Mouse (Mus musculus): Measurements from ENCODE around the gene Nckap5. TPM values are rescaled to one million over a fixed set of nuclear protein-coding genes. Genes with fewer than 3 reads are reported as not detected.

Nckap5 gene
- polyA plus RNA-seq, 1 experiment from 2014 or later: 3.2 TPM

DNA sequence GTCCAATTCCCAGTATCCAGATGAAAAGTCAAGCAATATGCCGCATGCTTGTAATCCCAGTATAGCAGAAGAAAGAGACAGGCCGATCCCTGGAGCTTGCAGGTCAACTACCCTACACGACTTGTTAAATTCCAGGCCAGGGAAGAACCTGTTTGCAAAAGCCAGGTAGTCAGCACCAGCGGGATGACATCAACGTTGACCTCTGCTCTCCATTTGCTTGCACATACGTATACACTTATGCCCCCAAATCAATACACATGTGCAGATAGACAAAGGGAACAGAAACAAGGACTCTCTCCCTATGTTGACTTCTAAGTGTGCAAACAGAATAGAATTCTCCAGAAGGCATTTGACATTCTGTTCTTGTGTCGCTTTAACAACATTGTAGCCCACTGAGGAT, 576.7 kb downstream of the Nckap5 start:
- H3K36me3 ChIP-seq (ENCODE audit: control insufficient read depth, insufficient read depth, low read length): no peaks in the 10 kb centered on the region

DNA sequence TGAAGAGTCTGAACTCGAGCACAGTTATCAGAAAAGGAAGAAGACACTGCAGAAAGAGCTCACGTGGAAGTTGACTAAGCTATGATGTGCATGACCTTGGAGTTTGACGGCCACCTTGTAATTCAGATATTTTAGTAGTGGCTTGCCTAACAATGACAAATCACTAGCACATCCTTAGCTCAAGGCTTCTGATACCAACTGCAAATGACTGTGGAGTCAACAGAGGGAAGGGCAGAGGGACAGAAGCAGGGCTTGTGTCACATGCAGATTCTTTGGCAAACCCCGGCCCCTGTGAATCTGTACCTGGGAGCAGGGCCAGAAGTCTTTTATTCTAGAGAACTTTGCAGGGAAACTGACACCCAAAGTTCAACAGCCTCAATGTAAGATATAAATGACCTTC, 597.4 kb downstream of the Nckap5 start:
- Histone ChIP-seq H3K27ac (ENCODE audit: low read depth, low read length) (no peak overlapping the region), H3K4me2 (replicated peaks; ENCODE audit: low read depth, low read length) (no peak overlapping the region), H3K4me1 (ENCODE audit: control insufficient read depth, insufficient read depth, low read length) (no peaks in the 10 kb centered on the region), H3K4me3 (ENCODE audit: low read length) (no peak overlapping the region), H3K27me3 (ENCODE audit: control insufficient read depth, insufficient read depth, low read length) (no peaks in the 10 kb centered on the region), H3K36me3 (ENCODE audit: control insufficient read depth, insufficient read depth, low read length) (no peaks in the 10 kb centered on the region), H3K9me3 (ENCODE audit: control insufficient read depth, low read length) (no peaks in the 10 kb centered on the region), H3K9ac (ENCODE audit: low read depth, low read length) (no peak overlapping the region)
- ATAC-seq (ENCODE audit: low FRiP score, low TSS enrichment): no peak
- WGBS: 83% methylated on average over 4 of the region's 4 CpGs

More for the DNA sequence above, 576.7 kb downstream of the Nckap5 start:
- 91% methylated on average over 7 of the region's 7 CpGs for WGBS
- Histone ChIP-seq H3K4me1 (ENCODE audit: control insufficient read depth, insufficient read depth, low read length) (no peaks in the 10 kb centered on the region), H3K27ac (ENCODE audit: low read depth, low read length) (no peak overlapping the region), H3K9me3 (ENCODE audit: control insufficient read depth, low read length) (no peaks in the 10 kb centered on the region), H3K4me2 (replicated peaks; ENCODE audit: low read depth, low read length) (no peak overlapping the region), H3K9ac (ENCODE audit: low read depth, low read length) (no peak overlapping the region), H3K4me3 (ENCODE audit: low read length) (no peak overlapping the region), H3K27me3 (ENCODE audit: control insufficient read depth, insufficient read depth, low read length) (no peaks in the 10 kb centered on the region)
- ATAC-seq (ENCODE audit: low FRiP score, low TSS enrichment): no peak

- Histone ChIP-seq H3K4me2 (replicated peaks; ENCODE audit: low read depth, low read length) (no peak overlapping the region), H3K4me3 (ENCODE audit: low read length) (no peak overlapping the region), H3K4me1 (ENCODE audit: control insufficient read depth, insufficient read depth, low read length) (no peaks in the 10 kb centered on the region), H3K9me3 (ENCODE audit: control insufficient read depth, low read length) (no peaks in the 10 kb centered on the region), H3K36me3 (ENCODE audit: control insufficient read depth, insufficient read depth, low read length) (no peaks in the 10 kb centered on the region), H3K27ac (ENCODE audit: low read depth, low read length) (no peak overlapping the region), H3K27me3 (ENCODE audit: control insufficient read depth, insufficient read depth, low read length) (no peaks in the 10 kb centered on the region), H3K9ac (ENCODE audit: low read depth, low read length) (no peak overlapping the region)
- no peak for ATAC-seq (ENCODE audit: low FRiP score, low TSS enrichment)
- WGBS: 48% methylated on average over 9 of the region's 9 CpGs
These were observed 599.4 kb downstream of the Nckap5 start for GRCm38 (mm10) chr1:126231199-126231598.

DNA sequence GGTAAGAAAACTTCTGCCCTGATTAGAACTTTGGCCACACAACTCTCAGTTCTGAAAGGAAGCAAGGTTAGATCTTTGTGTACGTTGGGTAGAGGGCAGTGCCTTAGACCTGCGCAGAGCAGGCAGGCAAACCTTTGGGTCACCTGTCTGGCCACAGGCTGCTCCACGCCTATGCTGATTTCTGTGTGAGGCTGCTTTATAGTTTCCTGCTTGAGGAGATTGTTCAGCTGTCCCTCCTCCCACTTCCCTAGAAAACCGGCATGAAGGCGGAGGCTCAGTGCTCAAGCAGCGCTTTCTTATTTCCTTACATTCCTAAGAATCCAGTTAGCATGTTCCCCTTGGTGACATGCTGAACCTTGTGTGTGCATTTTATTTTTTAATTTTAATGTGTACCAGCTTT, 620.4 kb downstream of the Nckap5 start:
- no peak for ATAC-seq (ENCODE audit: low FRiP score, low TSS enrichment)
- no peaks in the 10 kb centered on the region for H3K9me3 ChIP-seq (ENCODE audit: control insufficient read depth, low read length)
- no peak overlapping the region for H3K27ac ChIP-seq (ENCODE audit: low read depth, low read length)
- no peak overlapping the region for H3K4me2 ChIP-seq (replicated peaks; ENCODE audit: low read depth, low read length)
- 61% methylated on average over 6 of the region's 6 CpGs for WGBS
- H3K27me3 ChIP-seq (ENCODE audit: control insufficient read depth, insufficient read depth, low read length): no peaks in the 10 kb centered on the region
- no peaks in the 10 kb centered on the region for H3K4me1 ChIP-seq (ENCODE audit: control insufficient read depth, insufficient read depth, low read length)
- no peak overlapping the region for H3K9ac ChIP-seq (ENCODE audit: low read depth, low read length)
- H3K36me3 ChIP-seq (ENCODE audit: control insufficient read depth, insufficient read depth, low read length): no peaks in the 10 kb centered on the region
- no peak overlapping the region for H3K4me3 ChIP-seq (ENCODE audit: low read length)

- no peaks in the 10 kb centered on the region for H3K9me3 ChIP-seq (ENCODE audit: control insufficient read depth, low read length)
- H3K4me2 ChIP-seq (replicated peaks; ENCODE audit: low read depth, low read length): no peak overlapping the region
- H3K27me3 ChIP-seq (ENCODE audit: control insufficient read depth, insufficient read depth, low read length): no peaks in the 10 kb centered on the region
- ATAC-seq (ENCODE audit: low FRiP score, low TSS enrichment): no peak
- no peak overlapping the region for H3K27ac ChIP-seq (ENCODE audit: low read depth, low read length)
- no peak overlapping the region for H3K4me3 ChIP-seq (ENCODE audit: low read length)
- H3K4me1 ChIP-seq (ENCODE audit: control insufficient read depth, insufficient read depth, low read length): no peaks in the 10 kb centered on the region
- no peak overlapping the region for H3K9ac ChIP-seq (ENCODE audit: low read depth, low read length)
- 87% methylated on average over 5 of the region's 5 CpGs for WGBS
- H3K36me3 ChIP-seq (ENCODE audit: control insufficient read depth, insufficient read depth, low read length): no peaks in the 10 kb centered on the region
These were observed 620.9 kb downstream of the Nckap5 start for GRCm38 (mm10) chr1:126209743-126210142.

DNA sequence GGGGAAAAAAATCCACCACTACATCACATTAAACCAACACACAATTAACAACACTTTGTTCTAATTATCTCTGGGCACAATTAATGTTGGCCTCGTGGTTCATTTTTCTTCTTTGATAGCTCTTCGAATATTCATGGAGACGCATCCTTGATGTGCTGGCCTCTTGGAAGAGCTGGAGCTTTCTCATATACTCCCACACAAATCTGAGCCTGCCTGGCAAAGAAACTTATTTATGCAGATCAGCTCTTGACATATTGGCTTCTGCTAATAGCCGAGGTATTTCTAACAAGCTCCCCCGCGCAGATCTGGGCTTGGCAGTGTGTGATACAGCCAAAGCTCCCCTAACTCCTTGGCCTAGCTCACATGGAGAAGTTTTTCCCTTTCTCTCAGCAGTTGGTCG, 621.5 kb downstream of the Nckap5 start:
- Histone ChIP-seq H3K9me3 (ENCODE audit: control insufficient read depth, low read length) (no peaks in the 10 kb centered on the region), H3K4me2 (replicated peaks; ENCODE audit: low read depth, low read length) (no peak overlapping the region), H3K9ac (ENCODE audit: low read depth, low read length) (no peak overlapping the region), H3K27ac (ENCODE audit: low read depth, low read length) (no peak overlapping the region), H3K27me3 (ENCODE audit: control insufficient read depth, insufficient read depth, low read length) (no peaks in the 10 kb centered on the region), H3K4me1 (ENCODE audit: control insufficient read depth, insufficient read depth, low read length) (no peaks in the 10 kb centered on the region), H3K4me3 (ENCODE audit: low read length) (no peak overlapping the region), H3K36me3 (ENCODE audit: control insufficient read depth, insufficient read depth, low read length) (no peaks in the 10 kb centered on the region)
- no peak for ATAC-seq (ENCODE audit: low FRiP score, low TSS enrichment)
- 71% methylated on average over 7 of the region's 7 CpGs for WGBS

DNA sequence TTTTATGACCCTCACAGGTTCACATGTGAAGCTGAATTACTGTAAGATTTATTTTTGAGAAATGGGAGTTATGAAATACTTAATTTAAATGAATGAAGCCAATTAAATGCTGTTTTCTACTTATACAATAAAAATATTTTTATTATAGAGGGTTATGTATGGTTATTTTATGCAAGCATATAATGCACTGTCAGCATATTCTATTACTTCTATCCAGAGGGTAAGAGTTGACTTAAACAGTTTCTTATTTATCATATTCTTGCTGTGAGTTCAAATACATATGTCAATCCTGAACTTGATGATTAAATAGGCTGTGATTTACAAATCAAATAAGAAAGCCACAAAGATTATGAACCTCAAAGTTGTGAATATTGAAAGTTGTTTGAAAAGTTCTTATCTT, 633.7 kb downstream of the Nckap5 start:
- Histone ChIP-seq H3K4me2 (replicated peaks; ENCODE audit: low read depth, low read length) (no peak overlapping the region), H3K27me3 (ENCODE audit: control insufficient read depth, insufficient read depth, low read length) (no peaks in the 10 kb centered on the region), H3K36me3 (ENCODE audit: control insufficient read depth, insufficient read depth, low read length) (no peaks in the 10 kb centered on the region), H3K9ac (ENCODE audit: low read depth, low read length) (no peak overlapping the region), H3K27ac (ENCODE audit: low read depth, low read length) (no peak overlapping the region), H3K4me3 (ENCODE audit: low read length) (no peak overlapping the region), H3K9me3 (ENCODE audit: control insufficient read depth, low read length) (no peaks in the 10 kb centered on the region), H3K4me1 (ENCODE audit: control insufficient read depth, insufficient read depth, low read length) (no peaks in the 10 kb centered on the region)
- no peak for ATAC-seq (ENCODE audit: low FRiP score, low TSS enrichment)

DNA sequence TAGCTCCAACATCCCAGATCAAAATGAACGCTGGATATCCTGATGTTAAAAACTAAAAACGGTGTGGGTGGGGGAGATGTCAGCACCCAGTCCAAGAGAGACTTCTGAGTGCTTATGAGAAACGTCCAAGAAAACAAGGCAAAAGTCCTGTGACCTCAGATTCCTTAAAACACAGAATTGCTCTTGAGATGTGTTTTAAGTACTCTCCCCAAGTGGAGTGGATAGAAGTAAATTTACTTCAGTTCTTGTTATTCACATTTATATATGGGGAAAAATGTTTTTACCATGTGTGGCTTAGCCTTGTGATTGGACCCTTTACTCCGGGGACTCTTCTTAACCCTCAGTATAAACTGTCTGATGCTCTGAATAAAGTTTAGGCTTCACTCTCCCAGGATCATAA, 640.2 kb downstream of the Nckap5 start:
- Histone ChIP-seq H3K9me3 (ENCODE audit: control insufficient read depth, low read length) (no peaks in the 10 kb centered on the region), H3K4me1 (ENCODE audit: control insufficient read depth, insufficient read depth, low read length) (no peaks in the 10 kb centered on the region), H3K27ac (ENCODE audit: low read depth, low read length) (no peak overlapping the region), H3K27me3 (ENCODE audit: control insufficient read depth, insufficient read depth, low read length) (no peaks in the 10 kb centered on the region), H3K36me3 (ENCODE audit: control insufficient read depth, insufficient read depth, low read length) (no peaks in the 10 kb centered on the region), H3K4me2 (replicated peaks; ENCODE audit: low read depth, low read length) (no peak overlapping the region), H3K9ac (ENCODE audit: low read depth, low read length) (no peak overlapping the region), H3K4me3 (ENCODE audit: low read length) (no peak overlapping the region)
- WGBS: 79% methylated on average over 4 of the region's 4 CpGs
- ATAC-seq (ENCODE audit: low FRiP score, low TSS enrichment): no peak

- no peak overlapping the region for H3K9ac ChIP-seq (ENCODE audit: low read depth, low read length)
- H3K4me1 ChIP-seq (ENCODE audit: control insufficient read depth, insufficient read depth, low read length): no peaks in the 10 kb centered on the region
- no peak overlapping the region for H3K4me2 ChIP-seq (replicated peaks; ENCODE audit: low read depth, low read length)
- ATAC-seq (ENCODE audit: low FRiP score, low TSS enrichment): no peak
- no peak overlapping the region for H3K4me3 ChIP-seq (ENCODE audit: low read length)
- no peaks in the 10 kb centered on the region for H3K27me3 ChIP-seq (ENCODE audit: control insufficient read depth, insufficient read depth, low read length)
- WGBS: 92% methylated on average over 7 of the region's 7 CpGs
- no peaks in the 10 kb centered on the region for H3K9me3 ChIP-seq (ENCODE audit: control insufficient read depth, low read length)
- no peaks in the 10 kb centered on the region for H3K36me3 ChIP-seq (ENCODE audit: control insufficient read depth, insufficient read depth, low read length)
- no peak overlapping the region for H3K27ac ChIP-seq (ENCODE audit: low read depth, low read length)
These were observed 646.8 kb downstream of the Nckap5 start for GRCm38 (mm10) chr1:126183751-126184150.

- Histone ChIP-seq H3K27ac (ENCODE audit: low read depth, low read length) (no peak overlapping the region), H3K9me3 (ENCODE audit: control insufficient read depth, low read length) (no peaks in the 10 kb centered on the region), H3K4me3 (ENCODE audit: low read length) (no peak overlapping the region), H3K27me3 (ENCODE audit: control insufficient read depth, insufficient read depth, low read length) (no peaks in the 10 kb centered on the region), H3K4me1 (ENCODE audit: control insufficient read depth, insufficient read depth, low read length) (no peaks in the 10 kb centered on the region), H3K9ac (ENCODE audit: low read depth, low read length) (no peak overlapping the region), H3K4me2 (replicated peaks; ENCODE audit: low read depth, low read length) (no peak overlapping the region), H3K36me3 (ENCODE audit: control insufficient read depth, insufficient read depth, low read length) (no peaks in the 10 kb centered on the region)
- WGBS: 82% methylated on average over 1 of the region's 1 CpGs
- ATAC-seq (ENCODE audit: low FRiP score, low TSS enrichment): no peak
These were observed 662.0 kb downstream of the Nckap5 start for GRCm38 (mm10) chr1:126168579-126168978.

Data from kidney, embryonic 14.5 days (tissue).